Mouse (Mus musculus): ENCODE measurements at regions not wholly inside any gene's neighbourhood (a gene's known extent, or its start where the extent isn't known, plus 50 kb on each side); places are given as distances from the start of the nearest gene placed in this dataset.

GRCm38 (mm10) chr7:72503756-72504155 lies 197.3 kb upstream of the Mctp2 start:
- TF ChIP-seq POLR2A (IDR thresholded peaks at IDR 0.05; ENCODE audit: borderline replicate concordance, extremely low read depth, insufficient read depth, insufficient read length, poor library complexity, severe bottlenecking): no peak
- no peak for TF ChIP-seq CTCF (IDR thresholded peaks at IDR 0.05; ENCODE audit: borderline replicate concordance, extremely low read depth, insufficient read depth, insufficient read length)

GRCm38 (mm10) chr7:72504268-72504667 lies 197.9 kb upstream of the Mctp2 start:
- DNase-seq (ENCODE audit: low read depth): peak; percentile 60
- TF ChIP-seq CTCF (IDR thresholded peaks at IDR 0.05; ENCODE audit: borderline replicate concordance, extremely low read depth, insufficient read depth, insufficient read length): no peak
- TF ChIP-seq POLR2A (IDR thresholded peaks at IDR 0.05; ENCODE audit: borderline replicate concordance, extremely low read depth, insufficient read depth, insufficient read length, poor library complexity, severe bottlenecking): no peak

More at GRCm38 (mm10) chr7:72503756-72504155, 197.3 kb upstream of the Mctp2 start:
- DNase-seq (ENCODE audit: low read depth): peak; percentile 34

- TF ChIP-seq POLR2A (IDR thresholded peaks at IDR 0.05; ENCODE audit: borderline replicate concordance, extremely low read depth, insufficient read depth, insufficient read length, poor library complexity, severe bottlenecking) (no peak), CTCF (IDR thresholded peaks at IDR 0.05; ENCODE audit: borderline replicate concordance, extremely low read depth, insufficient read depth, insufficient read length) (no peak)
Measured at GRCm38 (mm10) chr7:72505732-72506460, 199.5 kb upstream of the Mctp2 start.

GRCm38 (mm10) chr7:72507946-72508345 lies 201.5 kb upstream of the Mctp2 start:
- DNase-seq (ENCODE audit: low read depth): no peak
- no peak for TF ChIP-seq CTCF (IDR thresholded peaks at IDR 0.05; ENCODE audit: borderline replicate concordance, extremely low read depth, insufficient read depth, insufficient read length)
- no peak for TF ChIP-seq POLR2A (IDR thresholded peaks at IDR 0.05; ENCODE audit: borderline replicate concordance, extremely low read depth, insufficient read depth, insufficient read length, poor library complexity, severe bottlenecking)

More at GRCm38 (mm10) chr7:72505732-72506460, 199.5 kb upstream of the Mctp2 start:
- DNase-seq (ENCODE audit: low read depth): no peak

GRCm38 (mm10) chr7:72510116-72510515 lies 203.7 kb upstream of the Mctp2 start:
- no peak for DNase-seq (ENCODE audit: low read depth)
- TF ChIP-seq CTCF (IDR thresholded peaks at IDR 0.05; ENCODE audit: borderline replicate concordance, extremely low read depth, insufficient read depth, insufficient read length) (no peak), POLR2A (IDR thresholded peaks at IDR 0.05; ENCODE audit: borderline replicate concordance, extremely low read depth, insufficient read depth, insufficient read length, poor library complexity, severe bottlenecking) (no peak)

GRCm38 (mm10) chr7:72513446-72513845 lies 207.0 kb upstream of the Mctp2 start:
- no peak for TF ChIP-seq POLR2A (IDR thresholded peaks at IDR 0.05; ENCODE audit: borderline replicate concordance, extremely low read depth, insufficient read depth, insufficient read length, poor library complexity, severe bottlenecking)
- DNase-seq (ENCODE audit: low read depth): no peak

- TF ChIP-seq CTCF (IDR thresholded peaks at IDR 0.05; ENCODE audit: borderline replicate concordance, extremely low read depth, insufficient read depth, insufficient read length) (no peak), POLR2A (IDR thresholded peaks at IDR 0.05; ENCODE audit: borderline replicate concordance, extremely low read depth, insufficient read depth, insufficient read length, poor library complexity, severe bottlenecking) (no peak)
- DNase-seq (ENCODE audit: low read depth): no peak
Measured at GRCm38 (mm10) chr7:72514851-72515250, 208.4 kb upstream of the Mctp2 start.

- TF ChIP-seq CTCF (IDR thresholded peaks at IDR 0.05; ENCODE audit: borderline replicate concordance, extremely low read depth, insufficient read depth, insufficient read length) (no peak), POLR2A (IDR thresholded peaks at IDR 0.05; ENCODE audit: borderline replicate concordance, extremely low read depth, insufficient read depth, insufficient read length, poor library complexity, severe bottlenecking) (no peak)
- DNase-seq (ENCODE audit: low read depth): no peak
Measured at GRCm38 (mm10) chr7:72518421-72518972, 212.1 kb upstream of the Mctp2 start.

- DNase-seq (ENCODE audit: low read depth): no peak
- TF ChIP-seq CTCF (IDR thresholded peaks at IDR 0.05; ENCODE audit: borderline replicate concordance, extremely low read depth, insufficient read depth, insufficient read length): no peak
- TF ChIP-seq POLR2A (IDR thresholded peaks at IDR 0.05; ENCODE audit: borderline replicate concordance, extremely low read depth, insufficient read depth, insufficient read length, poor library complexity, severe bottlenecking): no peak
Measured at GRCm38 (mm10) chr7:72519359-72520115, 213.1 kb upstream of the Mctp2 start.

- no peak for TF ChIP-seq POLR2A (IDR thresholded peaks at IDR 0.05; ENCODE audit: borderline replicate concordance, extremely low read depth, insufficient read depth, insufficient read length, poor library complexity, severe bottlenecking)
- TF ChIP-seq CTCF (IDR thresholded peaks at IDR 0.05; ENCODE audit: borderline replicate concordance, extremely low read depth, insufficient read depth, insufficient read length): peak; percentile 34; the same call in 1 of the 2 replicates
- peak; percentile 46 for DNase-seq (ENCODE audit: low read depth)
Measured at GRCm38 (mm10) chr7:72528873-72529272, 222.5 kb upstream of the Mctp2 start.

- TF ChIP-seq CTCF (IDR thresholded peaks at IDR 0.05; ENCODE audit: borderline replicate concordance, extremely low read depth, insufficient read depth, insufficient read length) (no peak), POLR2A (IDR thresholded peaks at IDR 0.05; ENCODE audit: borderline replicate concordance, extremely low read depth, insufficient read depth, insufficient read length, poor library complexity, severe bottlenecking) (no peak)
- DNase-seq (ENCODE audit: low read depth): peak; percentile 69
Measured at GRCm38 (mm10) chr7:72538288-72538687, 231.9 kb upstream of the Mctp2 start.

Measured in brain, embryonic 14.5 days (tissue).